Mouse (Mus musculus) liver, embryonic 15.5 days (tissue): Measurements from ENCODE around the gene Ifi35. TPM values are rescaled to one million over a fixed set of nuclear protein-coding genes. Genes with fewer than 3 reads are reported as not detected.
"Not testable (repeated sequence)": the region's sequence is repeated elsewhere in the genome, so short reads cannot be mapped to it uniquely, and the experiment has no call there.

Experiments used
- ATAC-seq: fragments of 200-750 bp; cut with Nextera tagmentation; 2 replicates; pipeline ENCODE4 v1.8.0; 2017; ENCODE audit warnings: moderate number of reproducible peaks, mild to moderate bottlenecking, moderate library complexity; ENCODE audit not compliant: insufficient read depth
- H3K27ac ChIP-seq: fragments of 300-500 bp; sonication (generic); replicated peaks from 2 replicates; pipeline ENCODE4 v1.5.1; 2015; ENCODE audit warnings: mild to moderate bottlenecking, inconsistent platforms
- H3K27me3 ChIP-seq: fragments of 300-500 bp; sonication (generic); 2 replicates; pipeline ENCODE4 v1.6.1; 2015; ENCODE audit warnings: mild to moderate bottlenecking, inconsistent platforms
- H3K36me3 ChIP-seq: fragments of 300-500 bp; sonication (generic); replicated peaks from 2 replicates; pipeline ENCODE4 v1.6.1; 2015; ENCODE audit warnings: moderate library complexity, mild to moderate bottlenecking, inconsistent platforms
- H3K4me1 ChIP-seq: fragments of 300-500 bp; sonication (generic); replicated peaks from 2 replicates; pipeline ENCODE4 v1.6.1; 2015; ENCODE audit warnings: inconsistent platforms
- H3K4me2 ChIP-seq: fragments of 300-500 bp; sonication (generic); 2 replicates; pipeline ENCODE4 v1.6.1; 2015; ENCODE audit warnings: moderate library complexity, mild to moderate bottlenecking, inconsistent platforms
- H3K4me3 ChIP-seq: fragments of 300-500 bp; sonication (generic); replicated peaks from 2 replicates; pipeline ENCODE4 v1.5.1; 2015; ENCODE audit warnings: mild to moderate bottlenecking, inconsistent platforms
- H3K9ac ChIP-seq: fragments of 300-500 bp; sonication (generic); 2 replicates; pipeline ENCODE4 v1.6.1; 2015; ENCODE audit warnings: moderate library complexity, mild to moderate bottlenecking, inconsistent platforms
- H3K9me3 ChIP-seq: fragments of 300-500 bp; sonication (generic); replicated peaks from 2 replicates; pipeline ENCODE4 v1.6.1; 2016; ENCODE audit warnings: inconsistent platforms
- WGBS: fragments of 180-500 bp; shearing (Covaris S2); methylation state at CpG from one replicate; pipeline ENCODE4 v1.1.7; 2015; ENCODE audit warnings: mixed read lengths; ENCODE audit not compliant: insufficient replicate concordance; 5-methylcytosine and 5-hydroxymethylcytosine counted together
- polyA plus RNA-seq: library from polyadenylated mRNA; unstranded; fragments of >200 nt; fragmentation: Nextera tagmentation; extraction: Ambion mirVana; gene quantifications from 2 replicates; pipeline ENCODE4 v1.2.1, GENCODE M21; 2015

Ifi35 gene
- polyA plus RNA-seq, 1 experiment from 2014 or later, result 29.6 TPM

DNA sequence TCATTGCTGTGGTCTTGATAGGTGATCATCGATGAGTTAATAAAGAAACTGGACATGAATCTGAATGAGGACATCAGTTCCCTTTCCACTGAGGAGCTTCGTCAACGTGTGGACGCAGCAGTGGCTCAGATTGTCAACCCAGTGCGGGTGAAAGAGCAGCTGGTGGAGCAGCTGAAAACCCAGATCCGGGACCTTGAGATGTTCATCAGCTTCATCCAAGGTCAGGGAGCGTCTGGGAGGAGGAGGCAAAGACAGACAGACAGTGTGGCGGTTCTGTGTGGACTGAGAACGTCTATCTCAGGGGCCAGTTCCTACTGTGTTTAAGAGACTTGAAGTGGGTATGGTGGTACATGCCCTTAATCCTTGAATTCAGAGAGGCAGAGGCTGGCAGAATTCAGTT, 16.9 kb upstream of the Ifi35 start:
- H3K27me3 ChIP-seq, result no peaks in the 10 kb centered on the region
- no peaks in the 10 kb centered on the region for H3K9me3 ChIP-seq
- no peak overlapping the region for H3K9ac ChIP-seq
- WGBS, result 79% methylated on average over 9 of the region's 9 CpGs
- H3K27ac ChIP-seq, result no peak overlapping the region
- no peak overlapping the region for H3K4me3 ChIP-seq
- no peak overlapping the region for H3K4me2 ChIP-seq
- no peak for ATAC-seq
- peaks cover 16% of the 10 kb centered on the region for H3K4me1 ChIP-seq
- peaks cover 57% of the 10 kb centered on the region for H3K36me3 ChIP-seq

GRCm38 (mm10) chr11:101433396-101433795, 14.8 kb upstream of the Ifi35 start:
- no peak overlapping the region for H3K4me3 ChIP-seq
- H3K9ac ChIP-seq, result no peak overlapping the region
- no peaks in the 10 kb centered on the region for H3K9me3 ChIP-seq
- ATAC-seq, result no peak
- WGBS, result 84% methylated on average over 13 of the region's 13 CpGs
- H3K27me3 ChIP-seq, result no peaks in the 10 kb centered on the region
- peaks cover 57% of the 10 kb centered on the region for H3K36me3 ChIP-seq
- H3K4me1 ChIP-seq, result 0 out of 2 replicates have a peak, but pooled peaks cover 8% of the 10 kb centered on the region
- no peak overlapping the region for H3K4me2 ChIP-seq
- no peak overlapping the region for H3K27ac ChIP-seq

DNA sequence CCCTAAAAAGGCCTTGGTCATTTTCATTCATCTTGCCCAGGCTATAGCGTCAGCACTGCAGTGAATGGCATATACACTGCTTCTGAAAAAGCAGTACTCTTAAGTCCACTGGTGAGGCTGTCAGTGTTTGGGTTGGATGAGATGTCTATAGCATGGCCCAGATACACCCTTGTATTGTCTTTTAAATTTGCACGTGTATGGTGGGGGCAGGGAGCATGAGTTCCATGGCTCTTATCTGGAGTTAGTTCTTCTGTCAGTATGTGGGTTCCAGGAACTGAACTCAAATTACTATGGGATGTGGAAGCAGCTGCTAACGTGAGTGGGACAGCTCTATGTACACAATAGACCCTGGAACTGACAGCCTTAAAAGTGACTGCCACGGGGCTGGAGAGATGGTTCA, 12.4 kb upstream of the Ifi35 start:
- 27% methylated on average over 4 of the region's 4 CpGs for WGBS
- no peak overlapping the region for H3K27ac ChIP-seq
- peaks cover 40% of the 10 kb centered on the region for H3K36me3 ChIP-seq
- no peak overlapping the region for H3K9ac ChIP-seq
- H3K27me3 ChIP-seq, result no peaks in the 10 kb centered on the region
- H3K4me3 ChIP-seq, result no peak overlapping the region
- ATAC-seq, result no peak
- no peak overlapping the region for H3K4me2 ChIP-seq
- H3K9me3 ChIP-seq, result no peaks in the 10 kb centered on the region
- 0 out of 2 replicates have a peak, but pooled peaks cover 8% of the 10 kb centered on the region for H3K4me1 ChIP-seq

GRCm38 (mm10) chr11:101436916-101437315, 11.3 kb upstream of the Ifi35 start:
- Histone ChIP-seq H3K9ac (no peak overlapping the region), H3K27ac (no peak overlapping the region), H3K4me2 (no peak overlapping the region), H3K27me3 (no peaks in the 10 kb centered on the region), H3K4me1 (0 out of 2 replicates have a peak, but pooled peaks cover 8% of the 10 kb centered on the region), H3K9me3 (no peaks in the 10 kb centered on the region), H3K36me3 (peaks cover 29% of the 10 kb centered on the region), H3K4me3 (no peak overlapping the region)
- no peak for ATAC-seq
- WGBS, result 81% methylated on average over 4 of the region's 4 CpGs

DNA sequence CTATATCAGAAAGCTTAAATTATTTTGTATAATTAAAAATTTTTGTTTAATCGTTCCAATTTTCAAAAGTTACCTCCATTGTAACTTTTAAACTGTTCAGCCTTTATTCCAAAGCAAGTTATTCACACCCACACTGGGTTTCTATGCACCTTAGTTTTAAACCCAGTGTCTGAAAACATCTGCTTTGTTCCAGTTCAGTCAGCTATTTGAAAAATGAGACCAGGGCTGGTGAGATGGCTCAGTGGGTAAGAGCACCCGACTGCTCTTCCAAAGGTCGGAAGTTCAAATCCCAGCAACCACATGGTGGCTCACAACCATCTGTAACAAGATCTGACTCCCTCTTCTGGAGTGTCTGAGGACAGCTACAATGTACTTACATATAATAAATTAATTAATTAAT, 10.2 kb upstream of the Ifi35 start:
- not testable (repeated sequence) for H3K9ac ChIP-seq, H3K27me3 ChIP-seq, H3K9me3 ChIP-seq, H3K4me3 ChIP-seq, ATAC-seq, H3K27ac ChIP-seq, H3K4me2 ChIP-seq
- peaks cover 23% of the 10 kb centered on the region for H3K36me3 ChIP-seq
- WGBS, result 49% methylated on average over 3 of the region's 3 CpGs
- peaks cover 11% of the 10 kb centered on the region for H3K4me1 ChIP-seq

GRCm38 (mm10) chr11:101441450-101442126, 6.6 kb upstream of the Ifi35 start:
- H3K9me3 ChIP-seq, H3K27me3 ChIP-seq, ATAC-seq: not testable (repeated sequence)
- WGBS, result 19% methylated on average over 15 of the region's 15 CpGs
- Histone ChIP-seq H3K9ac (peak overlapping the region; percentile 48; the same call in 1 of the 2 replicates), H3K4me3 (peak overlapping the region; percentile 81), H3K36me3 (peaks cover 33% of the 10 kb centered on the region), H3K4me1 (peaks cover 25% of the 10 kb centered on the region), H3K27ac (peak overlapping the region; percentile 83), H3K4me2 (peak overlapping the region; percentile 80)

DNA sequence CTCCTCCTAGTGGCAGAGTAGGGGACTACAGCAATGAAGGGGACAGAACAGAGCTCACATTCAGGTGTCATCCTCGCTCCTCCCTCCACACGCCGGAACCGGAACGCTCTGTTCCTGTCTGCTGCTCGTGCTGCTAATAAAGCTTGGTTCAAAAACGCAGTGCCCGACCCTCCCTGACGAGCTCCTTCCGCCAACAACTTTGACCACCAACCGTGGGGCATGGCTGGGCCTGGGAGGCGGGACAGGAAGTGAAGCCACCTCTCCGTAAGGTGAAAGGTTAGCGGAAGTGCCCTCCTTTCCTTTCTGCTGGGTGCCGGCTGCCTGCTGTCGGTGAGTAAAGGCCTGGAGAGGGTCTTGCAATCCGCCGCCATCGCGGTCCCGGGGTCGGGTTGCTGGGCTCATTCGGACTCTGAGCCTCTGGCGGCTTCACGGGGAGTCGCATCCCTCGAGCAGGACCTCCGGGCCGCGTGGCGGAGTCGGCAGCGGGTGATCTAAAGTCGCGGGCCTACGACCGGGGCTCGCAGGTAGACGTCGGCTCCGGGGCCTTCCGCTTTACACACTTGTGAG, 6.0 kb upstream of the Ifi35 start, which contains the start of gene Rpl27:
Gene Rpl27, plus strand, starts transcription at position 172 of the 567 bp plus-strand sequence.
- peak within 1 kb of the TSS; percentile 83 for H3K27ac ChIP-seq
- H3K9me3 ChIP-seq, result no peaks in the 10 kb centered on the region
- peak within 1 kb of the TSS; percentile 80 for H3K4me2 ChIP-seq
- peaks cover 33% of the 10 kb centered on the region for H3K36me3 ChIP-seq
- H3K9ac ChIP-seq, result peak within 1 kb of the TSS; percentile 78
- ATAC-seq, result peak; percentile 99
- peak within 1 kb of the TSS; percentile 81 for H3K4me3 ChIP-seq
- H3K4me1 ChIP-seq, result peaks cover 25% of the 10 kb centered on the region
- no peaks in the 10 kb centered on the region for H3K27me3 ChIP-seq
- WGBS, result under 1% methylated on average over 42 of the region's 42 CpGs

DNA sequence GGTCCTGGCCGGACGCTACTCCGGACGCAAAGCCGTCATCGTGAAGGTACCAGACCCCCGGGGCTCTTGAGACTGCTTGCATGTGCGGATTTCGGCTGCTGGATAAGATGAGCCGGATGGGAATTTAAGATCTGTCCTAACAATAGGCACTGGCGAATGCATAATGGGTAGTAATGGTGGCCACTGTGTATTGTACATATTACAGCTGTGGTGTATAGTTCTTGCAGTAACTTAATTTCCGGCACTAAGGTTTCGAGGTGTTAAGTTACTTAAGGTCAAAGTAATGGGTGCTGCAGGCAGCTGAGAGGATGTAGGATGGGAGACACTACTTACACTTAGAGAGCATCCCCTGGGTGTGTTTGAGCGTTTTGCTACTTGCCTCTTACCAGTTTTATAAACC, 5.4 kb upstream of the Ifi35 start:
- 0% methylated on average over 14 of the region's 14 CpGs for WGBS
- H3K9ac ChIP-seq, result peak overlapping the region; percentile 78

DNA sequence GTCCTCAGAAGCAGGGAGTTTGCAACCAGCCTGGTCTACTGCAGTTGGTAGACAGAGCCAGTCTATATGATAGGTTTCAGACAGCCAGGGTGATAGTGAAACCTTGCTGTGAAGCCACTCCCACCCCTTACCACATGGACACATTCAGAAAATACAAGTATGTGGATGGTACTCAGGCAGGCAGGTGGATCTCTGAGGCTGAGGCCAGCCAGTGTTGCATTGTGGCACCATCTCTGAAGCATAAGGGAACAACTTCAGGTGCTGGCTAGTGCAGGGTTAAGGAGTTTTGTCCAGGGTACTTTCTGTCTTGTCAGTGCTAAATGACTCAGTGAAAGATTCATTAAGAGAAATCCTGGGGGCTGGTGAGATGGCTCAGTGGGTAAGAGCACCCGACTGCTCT, 1.9 kb upstream of the Ifi35 start:
- H3K27ac ChIP-seq, result 0 out of 2 replicates have a peak overlapping the region, but pooled peaks have one; percentile 24
- H3K4me3 ChIP-seq, result no peak overlapping the region
- H3K4me1 ChIP-seq, result peaks cover 56% of the 10 kb centered on the region
- no peak for ATAC-seq
- H3K4me2 ChIP-seq, result no peak overlapping the region
- H3K36me3 ChIP-seq, result peaks cover 33% of the 10 kb centered on the region
- no peak overlapping the region for H3K9ac ChIP-seq
- no peaks in the 10 kb centered on the region for H3K9me3 ChIP-seq
- 68% methylated on average over 1 of the region's 1 CpGs for WGBS
- H3K27me3 ChIP-seq, result no peaks in the 10 kb centered on the region

More for the DNA sequence above, 5.4 kb upstream of the Ifi35 start:
- peak overlapping the region; percentile 81 for H3K4me3 ChIP-seq
- peaks cover 33% of the 10 kb centered on the region for H3K36me3 ChIP-seq
- H3K4me2 ChIP-seq, result peak overlapping the region; percentile 80
- no peaks in the 10 kb centered on the region for H3K27me3 ChIP-seq
- no peaks in the 10 kb centered on the region for H3K9me3 ChIP-seq
- ATAC-seq, result no peak
- H3K27ac ChIP-seq, result peak overlapping the region; percentile 83
- peaks cover 30% of the 10 kb centered on the region for H3K4me1 ChIP-seq

- peaks cover 61% of the 10 kb centered on the region for H3K4me1 ChIP-seq
- ATAC-seq, H3K4me3 ChIP-seq, H3K27me3 ChIP-seq, H3K4me2 ChIP-seq, H3K9ac ChIP-seq, H3K9me3 ChIP-seq, H3K27ac ChIP-seq: not testable (repeated sequence)
- 75% methylated on average over 8 of the region's 8 CpGs for WGBS
- peaks cover 33% of the 10 kb centered on the region for H3K36me3 ChIP-seq
These were observed 1.3 kb upstream of the Ifi35 start for GRCm38 (mm10) chr11:101446860-101447259.

DNA sequence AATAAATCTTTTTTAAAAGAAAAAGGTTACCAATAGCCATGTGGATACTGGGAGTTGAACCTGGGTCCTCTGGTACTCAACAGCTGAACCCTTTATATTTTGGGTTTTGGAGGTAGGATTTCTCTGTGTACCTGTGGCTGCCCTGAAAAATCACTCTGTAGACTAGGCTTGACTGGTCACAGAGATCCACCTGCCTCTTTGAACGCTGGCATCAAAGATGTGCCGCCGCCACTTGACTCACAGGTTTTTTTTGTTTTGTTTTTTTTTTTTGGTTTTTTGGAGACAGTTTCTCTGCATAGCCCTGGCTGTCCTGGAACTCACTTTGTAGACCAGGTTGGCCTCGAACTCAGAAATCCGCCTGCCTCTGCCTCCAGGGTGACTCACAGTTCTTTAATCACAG, 421 bp upstream of the Ifi35 start:
- Histone ChIP-seq H3K4me2 (peak overlapping the region; percentile 76), H3K4me3 (peak overlapping the region; percentile 75), H3K36me3 (peaks cover 33% of the 10 kb centered on the region), H3K9ac (peak overlapping the region; percentile 69; the same call in 1 of the 2 replicates), H3K27me3 (no peaks in the 10 kb centered on the region), H3K27ac (peak overlapping the region; percentile 93), H3K9me3 (no peaks in the 10 kb centered on the region), H3K4me1 (peaks cover 67% of the 10 kb centered on the region)
- no peak for ATAC-seq
- WGBS, result 75% methylated on average over 5 of the region's 5 CpGs
